Mouse (Mus musculus) activated CD4-positive, CD25-positive, alpha-beta regulatory T cell, adult 4 months (primary cell): ENCODE measurements at regions not wholly inside any gene's neighbourhood (a gene's known extent, or its start where the extent isn't known, plus 50 kb on each side); places are given as distances from the start of the nearest gene placed in this dataset.

Source experiments
- ATAC-seq: one replicate; pipeline ENCODE4 v1.8.0; 2017

- ATAC-seq, result no peak
Observed at GRCm38 (mm10) chr1:194026958-194027692, 590.9 kb upstream of the Plxna2 start.

- ATAC-seq, result no peak
Observed at GRCm38 (mm10) chr1:194026213-194026612, 591.8 kb upstream of the Plxna2 start.

DNA sequence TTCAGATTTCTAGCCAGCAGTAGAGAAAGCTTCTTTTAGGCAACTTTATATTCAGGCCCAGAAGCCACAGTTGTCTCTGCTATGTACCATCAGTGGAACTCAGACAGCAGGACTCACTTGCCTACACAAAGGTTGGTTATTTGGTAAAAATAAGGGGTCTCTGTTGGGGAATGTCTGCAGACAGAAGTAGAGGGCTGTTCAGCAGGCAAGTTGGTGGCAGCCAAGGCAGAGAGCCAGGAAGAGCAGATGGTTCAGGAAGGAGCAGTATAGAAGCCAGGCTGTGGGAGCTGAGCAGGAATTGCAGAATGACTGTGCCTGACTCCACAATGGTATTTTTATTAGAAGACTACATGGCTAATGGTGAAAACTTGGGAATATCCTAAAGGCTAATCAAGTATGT lies 598.7 kb upstream of the Plxna2 start:
- no peak for ATAC-seq

DNA sequence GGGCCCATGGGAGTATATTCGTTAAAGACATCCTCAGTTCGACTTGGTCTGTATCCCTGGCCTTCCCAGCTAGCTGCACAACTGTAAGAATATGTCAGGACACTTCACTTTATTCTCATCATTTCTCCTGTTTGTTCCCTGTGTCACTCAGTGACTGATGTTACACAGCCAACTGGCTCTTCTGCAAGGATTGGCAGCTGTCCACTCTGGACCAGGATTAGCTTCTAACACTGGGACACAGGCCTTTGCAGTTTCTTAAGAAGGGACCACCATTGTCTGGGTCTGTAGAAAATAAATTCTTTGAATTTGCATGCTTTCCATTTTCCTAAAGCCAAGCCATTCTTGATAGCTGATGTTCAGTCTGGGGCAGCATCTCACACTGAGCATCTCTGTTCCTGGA lies 622.1 kb upstream of the Camk1g start:
- ATAC-seq, result no peak

- ATAC-seq, result no peak
Observed at GRCm38 (mm10) chr1:193989956-193990675, 620.0 kb upstream of the Camk1g start.

DNA sequence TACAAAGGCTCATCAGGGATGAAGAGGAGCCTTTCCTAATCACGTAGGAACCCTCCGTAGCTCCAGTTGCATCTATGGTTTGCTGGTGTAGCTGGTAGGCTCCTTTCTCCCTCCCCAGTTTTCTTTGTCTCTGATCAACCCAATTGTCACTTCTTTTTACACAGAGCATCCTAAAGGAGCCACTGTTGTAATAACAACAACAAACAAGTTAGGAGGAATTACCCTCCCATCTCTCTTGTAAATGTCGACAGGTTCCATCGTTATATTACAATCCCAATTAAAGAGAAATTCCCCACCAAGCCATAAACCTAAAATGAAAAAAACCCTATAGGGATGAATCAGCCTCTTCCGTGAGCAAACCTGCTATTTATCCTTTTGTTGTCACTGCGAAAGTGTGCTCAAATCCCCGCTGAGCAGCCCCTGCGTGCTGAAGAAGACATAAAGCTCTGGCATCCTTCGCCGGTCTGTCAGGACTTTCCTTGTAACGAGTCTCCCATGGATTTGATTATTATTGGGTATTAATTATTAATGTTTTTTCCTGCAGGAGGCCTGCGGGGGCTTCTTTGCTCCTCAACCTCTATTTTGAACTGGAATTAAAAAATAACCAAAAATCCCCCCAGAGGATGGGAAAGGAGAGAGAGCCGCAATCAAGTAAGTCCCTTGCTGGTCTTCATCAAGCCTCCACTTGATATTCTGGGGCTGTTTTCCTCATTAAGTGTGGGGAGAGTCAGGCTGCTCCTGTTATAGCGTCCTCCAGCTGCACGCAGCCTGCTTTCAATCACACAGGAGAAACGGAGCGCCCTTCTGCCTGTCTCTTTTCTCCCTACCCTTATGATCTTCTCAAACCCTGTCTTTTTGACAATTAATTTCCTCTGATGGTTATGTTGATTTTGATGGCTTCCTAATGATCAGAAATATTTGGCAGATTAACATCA lies 619.1 kb upstream of the Camk1g start:
- ATAC-seq, result no peak

- ATAC-seq, result no peak
Observed at GRCm38 (mm10) chr1:193980571-193980970, 610.5 kb upstream of the Camk1g start.

- no peak for ATAC-seq
Observed at GRCm38 (mm10) chr1:193971537-193971936, 601.4 kb upstream of the Camk1g start.

- no peak for ATAC-seq
Observed at GRCm38 (mm10) chr1:193969264-193969908, 599.3 kb upstream of the Camk1g start.

DNA sequence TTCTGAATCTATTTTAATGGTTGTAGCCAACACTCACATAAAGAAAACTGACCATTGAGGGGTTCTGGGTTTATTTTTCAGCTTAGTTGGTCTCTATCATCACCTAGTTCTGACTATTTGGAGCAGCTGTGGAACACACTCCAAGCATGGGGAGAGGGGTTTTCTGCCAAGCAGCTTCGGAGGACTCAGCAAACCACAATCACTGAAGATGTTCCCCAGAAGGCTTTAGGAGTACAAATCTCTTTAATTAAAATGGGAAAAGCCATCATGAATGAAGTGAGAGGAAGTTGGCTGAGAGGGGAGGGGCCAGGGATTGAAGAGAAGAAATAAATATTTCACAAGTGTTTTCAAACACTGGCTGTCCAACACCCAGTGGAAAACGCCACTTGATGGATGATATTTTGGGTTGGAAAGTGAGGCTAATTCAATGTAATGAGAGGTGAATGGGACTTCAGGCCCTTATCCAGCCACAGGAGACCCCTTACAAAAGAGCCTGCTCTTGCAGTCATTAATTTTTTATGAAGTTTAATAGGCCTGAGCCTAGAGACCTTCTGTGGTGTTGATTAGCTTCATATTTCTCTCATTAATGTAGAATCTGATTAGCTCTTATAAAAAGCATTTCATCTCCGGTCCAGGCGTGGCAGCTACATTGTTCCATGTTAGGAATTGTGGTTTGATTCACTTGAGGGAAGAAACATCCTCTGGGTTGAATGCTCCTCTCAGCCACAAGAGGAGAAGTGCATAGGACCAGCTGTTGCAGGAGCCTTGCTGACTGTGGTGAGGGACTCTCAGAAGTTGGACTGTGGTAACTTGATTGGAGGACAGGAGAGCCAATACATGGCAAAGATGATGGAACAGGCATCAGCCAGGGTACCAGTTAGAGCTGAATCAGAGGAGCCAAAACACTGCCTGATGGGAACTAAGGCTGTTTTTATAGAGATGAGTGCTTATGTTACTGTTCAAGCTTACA lies 598.1 kb upstream of the Camk1g start:
- ATAC-seq, result no peak

GRCm38 (mm10) chr1:193966652-193967555 lies 596.8 kb upstream of the Camk1g start:
- no peak for ATAC-seq

- ATAC-seq, result no peak
Observed at GRCm38 (mm10) chr1:193965278-193965677, 595.2 kb upstream of the Camk1g start.

DNA sequence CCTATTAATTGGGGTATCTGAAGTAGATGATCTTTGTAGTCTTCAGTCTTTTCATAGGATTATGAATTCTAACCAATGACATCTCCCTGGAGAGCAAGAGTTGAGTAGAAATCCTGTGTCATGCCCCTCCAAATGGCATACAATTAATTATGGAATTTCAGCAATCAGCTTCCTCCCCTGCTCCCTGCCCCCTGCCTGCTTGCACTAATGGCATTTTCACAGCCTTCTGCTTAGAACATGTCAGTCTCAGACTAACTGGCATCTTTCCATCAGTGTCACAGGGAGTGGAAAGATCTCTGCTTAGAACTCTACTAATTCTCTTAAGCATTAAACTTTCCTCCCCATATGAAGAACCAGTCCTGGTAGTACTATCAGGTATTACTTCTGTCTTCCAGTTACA lies 581.8 kb upstream of the Camk1g start:
- ATAC-seq, result no peak

- ATAC-seq, result no peak
Observed at GRCm38 (mm10) chr1:193949817-193950216, 579.7 kb upstream of the Camk1g start.

GRCm38 (mm10) chr1:193946953-193947586 lies 577.0 kb upstream of the Camk1g start:
- ATAC-seq, result no peak

GRCm38 (mm10) chr1:193935969-193936368 lies 565.9 kb upstream of the Camk1g start:
- ATAC-seq, result no peak

- no peak for ATAC-seq
Observed at GRCm38 (mm10) chr1:193934308-193934707, 564.2 kb upstream of the Camk1g start.

DNA sequence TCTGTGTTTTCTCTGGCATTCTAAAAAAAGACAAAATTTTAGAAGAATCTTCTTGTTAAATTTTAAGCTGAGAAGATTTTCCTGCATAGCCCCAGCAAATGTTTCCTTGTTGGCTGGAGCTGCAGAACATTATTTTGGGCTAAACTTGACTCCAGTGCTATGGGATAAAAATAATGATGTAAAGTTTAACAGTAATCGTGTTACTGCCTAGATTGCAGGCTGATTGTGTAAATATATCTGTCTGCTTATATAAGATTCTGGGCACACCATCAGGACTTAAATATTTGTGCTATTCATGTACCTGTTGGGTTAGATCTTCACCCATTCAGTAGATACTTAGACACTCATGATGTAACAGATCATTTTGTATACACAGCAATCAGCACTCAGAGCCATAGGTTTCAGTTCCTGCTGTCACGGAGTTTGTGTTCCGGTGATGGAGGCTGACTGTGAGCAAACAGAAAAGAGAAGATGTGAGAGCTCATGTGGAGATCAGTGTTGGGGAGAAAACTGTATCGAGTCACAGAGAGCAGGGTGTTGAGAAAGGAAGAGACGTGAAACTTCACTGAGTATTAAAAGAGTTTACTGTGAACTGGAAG lies 561.1 kb upstream of the Camk1g start:
- ATAC-seq, result no peak

DNA sequence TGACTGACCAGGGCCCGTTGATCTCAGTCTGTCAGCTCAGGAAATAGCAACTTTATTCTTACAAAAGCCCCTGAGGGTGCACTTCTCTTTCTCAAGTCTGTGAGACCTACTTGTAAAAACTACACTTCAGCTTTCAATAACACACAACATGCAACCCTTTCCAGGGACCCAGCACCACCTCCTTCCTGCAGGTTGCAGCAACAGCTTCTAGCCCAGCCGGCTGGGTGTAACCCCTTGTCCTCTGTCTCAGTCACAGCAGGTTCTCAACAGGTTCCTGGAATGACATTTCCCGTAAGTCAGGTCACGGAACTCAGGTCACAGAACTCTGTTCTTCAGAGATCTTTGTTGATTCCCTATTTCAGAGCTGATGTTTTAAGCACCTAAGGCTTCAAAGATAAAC lies 558.5 kb upstream of the Camk1g start:
- no peak for ATAC-seq
